Mouse (Mus musculus) E14TG2a.4 (cell line): ENCODE measurements around the gene Ccnl1.

Experiments used
- CTCF ChIP-seq: conservative IDR thresholded peaks from 2 replicates; pipeline ENCODE4 v1.5.1; 2014; ENCODE audit warnings: low read length
- NANOG ChIP-seq: IDR thresholded peaks from 2 replicates; pipeline ENCODE4 v1.6.1; 2014; ENCODE audit warnings: borderline replicate concordance, low read length, mixed read lengths

DNA sequence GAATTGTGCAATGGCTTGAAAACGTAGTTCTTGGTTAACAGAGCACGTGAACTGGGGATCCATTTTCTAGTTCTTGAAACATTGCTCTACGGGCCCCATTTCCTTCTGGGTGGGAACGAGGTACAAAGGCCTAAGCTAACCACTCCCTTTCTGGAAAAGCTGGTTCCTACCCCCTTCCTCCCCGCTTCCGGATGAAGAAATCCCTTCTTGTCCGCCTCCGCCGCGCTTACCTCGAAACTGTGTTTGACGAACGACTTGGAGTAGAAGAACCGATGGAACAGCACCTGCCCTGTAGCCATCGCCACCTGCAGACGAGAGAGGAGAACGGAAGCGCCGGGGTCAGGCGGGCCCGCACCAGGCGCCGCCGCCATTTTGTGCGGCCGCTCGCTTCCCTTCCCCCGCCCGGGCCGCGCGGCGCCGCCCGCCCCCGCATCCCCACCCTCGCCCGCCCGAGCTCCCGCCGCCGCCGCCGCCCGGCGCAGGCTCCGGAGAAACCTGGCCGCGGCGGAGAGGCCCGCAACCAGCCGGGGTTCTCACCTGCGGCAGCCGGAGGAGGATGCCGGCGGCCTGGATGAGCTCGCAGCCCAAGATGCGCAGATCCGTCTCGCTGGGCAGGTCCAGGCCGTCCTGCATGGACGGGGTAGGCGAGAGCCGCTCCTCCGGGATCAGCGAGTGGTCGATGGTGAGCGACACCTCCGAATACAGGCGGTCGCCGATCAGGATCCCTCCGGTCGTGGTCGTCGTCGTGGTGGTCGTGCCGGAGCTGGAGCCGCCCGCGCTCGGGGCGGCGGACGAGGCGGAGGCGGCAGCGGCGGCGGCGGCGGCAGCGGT is 563 bp downstream of the Ccnl1 start:
- TF ChIP-seq CTCF (no peak), NANOG (no peak)
